Mouse (Mus musculus) kidney, postnatal 14 days (tissue): Measurements from ENCODE around the gene Calcoco1.
"Not testable (repeated sequence)": the region's sequence is repeated elsewhere in the genome, so short reads cannot be mapped to it uniquely, and the experiment has no call there.

Experiments used
- DNase-seq: peaks from one replicate; pipeline ENCODE4 v3.0.0; 2022; ENCODE audit warnings: mixed read lengths

Calcoco1 gene

GRCm38 (mm10) chr15:102685791-102686190, 36.2 kb downstream of the Calcoco1 start:
- no peak for DNase-seq

- DNase-seq: no peak
Measured at GRCm38 (mm10) chr15:102683670-102684069, 38.3 kb downstream of the Calcoco1 start.

GRCm38 (mm10) chr15:102676345-102676744, 45.6 kb downstream of the Calcoco1 start:
- no peak for DNase-seq

GRCm38 (mm10) chr15:102673548-102673947, 48.4 kb downstream of the Calcoco1 start:
- peak; percentile 79 for DNase-seq

GRCm38 (mm10) chr15:102672215-102673071, 49.5 kb downstream of the Calcoco1 start, which contains the start of gene Atp5g2:
Gene Atp5g2 (minus strand): TSS chr15:102672352.
- peak; percentile 61 for DNase-seq

DNA sequence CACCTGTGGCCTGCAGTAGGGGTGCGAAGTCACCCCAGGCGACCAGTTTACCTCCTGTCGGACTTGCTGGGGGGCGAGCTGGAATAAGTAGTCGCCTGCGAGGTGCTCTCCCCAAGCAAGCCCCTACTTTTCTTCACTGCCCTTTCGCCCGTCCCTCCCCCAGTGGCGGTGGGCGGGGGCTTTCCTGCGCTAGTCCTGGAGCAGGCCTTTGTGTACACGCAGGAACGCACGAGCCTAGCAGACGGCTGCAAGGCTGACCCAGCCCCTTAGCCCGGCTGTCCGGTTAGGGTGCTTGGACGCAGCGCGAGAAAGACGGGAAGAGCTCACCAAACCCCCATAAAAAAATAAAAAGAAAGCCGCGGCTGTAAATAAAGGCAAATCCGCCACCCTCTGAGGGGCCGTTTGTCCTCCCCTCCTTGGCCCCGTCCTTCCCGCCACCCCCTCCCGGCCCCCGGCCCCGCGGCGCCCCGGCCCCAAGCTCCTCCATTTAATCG, 50.2 kb downstream of the Calcoco1 start:
- peak; percentile 92 for DNase-seq

DNA sequence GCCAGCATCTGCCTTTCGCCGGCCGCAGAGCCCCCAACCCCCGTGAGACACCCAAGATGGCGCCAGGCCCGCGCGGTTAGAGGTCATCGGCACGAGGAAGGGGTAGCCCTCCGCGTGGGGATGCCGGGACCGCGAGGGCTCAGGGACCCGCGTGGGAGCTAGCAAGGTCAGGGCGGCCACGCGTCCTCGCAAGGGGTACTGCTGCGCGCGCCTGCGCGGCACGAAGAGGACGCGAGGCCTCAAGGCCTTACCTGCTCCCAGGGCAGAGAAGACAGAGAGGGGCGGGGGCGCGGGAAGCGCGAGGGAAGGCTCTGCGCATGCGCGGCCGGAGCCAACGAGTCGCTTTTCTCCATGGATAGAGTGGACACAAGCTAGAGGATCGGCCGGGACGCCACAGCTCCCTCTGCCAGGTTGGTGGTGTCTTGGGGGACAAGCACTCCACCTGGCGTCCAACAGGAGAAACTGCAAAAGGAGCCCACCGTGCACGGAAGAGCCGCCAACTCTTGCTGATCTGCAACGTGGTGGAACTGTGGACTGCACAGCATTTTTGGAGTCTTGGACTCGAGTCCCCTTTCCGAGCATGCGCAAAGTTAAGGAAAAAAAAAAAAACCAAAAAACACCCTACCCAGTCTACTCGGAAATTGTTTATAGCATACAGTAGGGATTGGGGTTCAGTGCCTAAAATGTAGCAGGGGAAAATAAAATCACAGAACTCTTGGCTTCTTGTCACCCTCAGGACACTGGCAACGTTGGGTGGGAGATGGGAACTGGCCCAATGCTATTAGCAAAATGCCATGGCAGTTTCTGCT, 51.0 kb downstream of the Calcoco1 start:
- DNase-seq: peak; percentile 99

DNA sequence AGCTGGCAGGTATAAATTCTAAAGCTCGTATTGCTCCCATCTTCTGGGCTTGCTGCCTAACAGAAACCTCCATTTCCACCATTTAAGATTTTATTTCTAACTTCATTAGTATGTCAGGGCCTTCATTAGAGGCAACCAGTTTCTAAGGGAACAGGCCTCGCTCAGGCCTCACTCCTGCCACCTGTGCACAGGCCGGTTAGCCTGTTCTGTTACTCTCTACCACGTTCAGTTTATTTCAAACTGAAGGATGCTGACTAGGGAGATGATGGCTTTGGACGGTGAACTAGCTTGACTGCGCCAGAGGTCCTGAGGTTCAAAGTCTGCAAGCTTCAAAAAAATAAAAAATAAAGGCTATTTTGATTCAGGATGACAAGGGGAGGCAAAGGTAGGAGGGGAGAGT, 51.7 kb downstream of the Calcoco1 start:
- DNase-seq: no peak

GRCm38 (mm10) chr15:102669571-102669970, 52.4 kb downstream of the Calcoco1 start:
- DNase-seq: no peak

DNA sequence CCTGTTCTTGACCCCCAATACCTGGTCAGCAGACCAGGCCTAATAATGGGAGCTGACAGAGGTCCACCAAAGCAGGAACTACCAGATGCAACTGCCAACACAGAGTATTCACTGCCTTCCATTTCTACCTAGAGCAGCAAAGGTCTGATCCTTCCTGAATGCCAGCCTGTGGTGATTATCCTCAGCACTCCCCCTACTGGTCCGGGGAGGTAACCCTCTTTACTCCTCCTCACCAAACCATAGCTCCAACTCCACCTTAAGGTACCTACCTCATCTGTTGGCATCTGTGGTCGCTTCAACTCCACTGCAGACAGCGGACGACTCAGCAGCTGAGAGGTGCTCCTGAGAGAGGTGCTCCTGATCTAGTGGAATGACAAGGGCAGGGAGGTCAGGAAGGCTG, 56.5 kb downstream of the Calcoco1 start:
- DNase-seq: peak; percentile 56

DNA sequence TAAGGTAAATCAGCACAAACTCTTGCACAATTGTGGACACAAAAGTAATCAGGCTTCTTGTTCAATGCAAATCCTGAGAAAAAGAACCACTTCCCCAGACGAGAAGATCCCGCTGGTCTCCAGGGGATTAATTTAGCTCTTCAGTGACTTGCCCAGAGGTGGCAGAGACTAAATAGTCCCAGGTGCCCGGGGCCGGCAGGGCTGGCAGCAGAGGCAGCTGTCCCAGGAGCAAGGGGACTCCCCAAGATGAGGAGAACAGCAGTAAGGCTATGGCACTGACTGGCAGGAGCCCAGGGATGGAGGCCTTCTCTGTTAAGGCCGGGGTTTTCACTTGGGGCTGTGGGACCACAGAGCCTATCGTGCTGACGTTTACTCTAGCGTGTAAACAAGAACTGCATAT, 58.2 kb downstream of the Calcoco1 start:
- no peak for DNase-seq

DNA sequence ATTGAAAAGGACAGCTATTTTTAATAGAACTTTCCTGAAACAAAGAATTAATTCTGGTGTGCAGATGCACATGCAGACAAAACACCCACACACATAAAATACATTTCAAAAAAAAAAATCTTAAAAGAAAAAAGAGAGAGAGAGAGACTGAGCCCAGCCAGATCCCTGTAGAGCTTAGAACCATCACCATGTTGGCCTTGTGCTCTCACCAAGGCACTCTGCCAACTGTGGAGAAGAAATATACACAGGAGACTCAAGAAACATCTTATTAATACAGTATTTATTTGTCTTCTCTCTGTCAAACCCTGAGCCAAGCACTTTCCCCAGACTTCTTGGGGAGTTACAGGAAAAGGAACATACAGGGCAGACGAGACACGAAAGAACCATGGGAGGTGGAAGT, 59.4 kb downstream of the Calcoco1 start:
- DNase-seq: not testable (repeated sequence)

DNA sequence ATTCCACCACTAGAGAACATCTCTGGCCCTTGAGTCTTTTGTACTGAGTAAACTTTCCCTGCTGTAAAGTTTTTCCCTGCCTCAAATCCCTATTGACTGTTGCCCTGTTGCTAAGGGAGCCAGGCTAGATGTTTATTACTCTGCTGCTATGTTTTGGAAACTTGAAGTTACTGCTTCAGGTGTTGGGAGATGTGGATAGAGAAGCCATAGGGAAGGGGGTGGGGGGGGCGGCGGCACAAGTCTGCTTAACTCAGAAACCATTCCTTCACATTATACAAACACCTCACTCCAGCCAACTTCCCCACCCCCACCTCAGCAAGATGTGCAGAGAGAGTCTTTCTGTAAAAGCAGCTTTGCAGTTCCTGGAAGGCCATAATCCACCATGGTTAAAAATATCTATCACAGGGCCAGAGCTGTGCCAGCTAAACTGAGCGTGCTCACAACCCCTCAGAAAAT, 64.0 kb downstream of the Calcoco1 start:
- no peak for DNase-seq
